Mouse (Mus musculus) intestine, postnatal 0 days (tissue): ENCODE results near the gene Krtcap2. TPM values are rescaled to one million over a fixed set of nuclear protein-coding genes. Genes with fewer than 3 reads are reported as not detected.

Source experiments
- ATAC-seq: fragments of 200-750 bp; cut with Nextera tagmentation; 2 replicates; pipeline ENCODE4 v1.8.0; 2017; ENCODE audit warnings: mild to moderate bottlenecking, moderate TSS enrichment, moderate library complexity
- H3K27ac ChIP-seq: fragments of 300-500 bp; sonication (generic); 2 replicates; pipeline ENCODE4 v1.5.1; 2014; ENCODE audit warnings: mild to moderate bottlenecking, low read depth, low read length, moderate library complexity
- H3K27me3 ChIP-seq: fragments of 300-500 bp; sonication (generic); replicated peaks from 2 replicates; pipeline ENCODE4 v1.6.1; 2014; ENCODE audit warnings: low read length, mixed read lengths; ENCODE audit not compliant: control insufficient read depth, insufficient read depth
- H3K36me3 ChIP-seq: fragments of 300-500 bp; sonication (generic); 2 replicates; pipeline ENCODE4 v1.6.1; 2014; ENCODE audit warnings: mild to moderate bottlenecking, moderate library complexity; ENCODE audit not compliant: control insufficient read depth, insufficient read depth
- H3K4me1 ChIP-seq: fragments of 300-500 bp; sonication (generic); replicated peaks from 2 replicates; pipeline ENCODE4 v1.6.1; 2014; ENCODE audit warnings: antibody characterized with exemption, low read length, mixed read lengths; ENCODE audit not compliant: control insufficient read depth, insufficient read depth
- H3K4me2 ChIP-seq: fragments of 300-500 bp; sonication (generic); replicated peaks from 2 replicates; pipeline ENCODE4 v1.6.1; 2014; ENCODE audit warnings: low read depth, mild to moderate bottlenecking, moderate library complexity
- H3K4me3 ChIP-seq: fragments of 300-500 bp; sonication (generic); 2 replicates; pipeline ENCODE4 v1.5.1; 2014; ENCODE audit warnings: low read depth, low read length
- H3K9ac ChIP-seq: fragments of 300-500 bp; sonication (generic); 2 replicates; pipeline ENCODE4 v1.6.1; 2014; ENCODE audit warnings: mild to moderate bottlenecking, low read depth, low read length
- H3K9me3 ChIP-seq: fragments of 300-500 bp; sonication (generic); 2 replicates; pipeline ENCODE4 v1.6.1; 2016; ENCODE audit warnings: mixed run types; ENCODE audit not compliant: control insufficient read depth
- CTCF ChIP-seq: sonication (generic); IDR thresholded peaks from 2 replicates; pipeline ENCODE4 v1.5.1; 2016; ENCODE audit warnings: low read depth, mild to moderate bottlenecking, control low read depth, antibody characterized with exemption, moderate library complexity
- WGBS: fragments of 180-500 bp; shearing (Covaris S2); extraction: QIAGEN DNeasy Blood & Tissue Kit; methylation state at CpG from one replicate; pipeline ENCODE4 v1.1.7; 2014; 5-methylcytosine and 5-hydroxymethylcytosine counted together
- polyA plus RNA-seq: library from polyadenylated mRNA; unstranded; fragments of >200 nt; fragmentation: Nextera tagmentation; extraction: Ambion mirVana; gene quantifications from 2 replicates; pipeline ENCODE4 v1.2.1, GENCODE M21; 2015

Gene Krtcap2
- polyA plus RNA-seq, 1 experiment from 2014 or later: 281 TPM

GRCm38 (mm10) chr3:89242331-89242895 is 3.4 kb upstream of the Krtcap2 start:
- Histone ChIP-seq H3K4me3 (no peak overlapping the region), H3K4me2 (no peak overlapping the region), H3K36me3 (no peaks in the 10 kb centered on the region; the same call in 1 of the 2 replicates), H3K9me3 (no peaks in the 10 kb centered on the region), H3K4me1 (peaks cover 7% of the 10 kb centered on the region; the same call in 1 of the 2 replicates), H3K27ac (no peak overlapping the region), H3K27me3 (0 out of 2 replicates have a peak, but pooled peaks cover 4% of the 10 kb centered on the region), H3K9ac (no peak overlapping the region)
- peak; percentile 89 for TF ChIP-seq CTCF
- 63% methylated on average over 9 of the region's 9 CpGs for WGBS
- peak; percentile 12; the same call in 1 of the 2 replicates for ATAC-seq

- H3K27ac ChIP-seq: no peak overlapping the region
- no peak overlapping the region for H3K4me3 ChIP-seq
- 27% methylated on average over 14 of the region's 14 CpGs for WGBS
- ATAC-seq: no peak
- no peak overlapping the region; the same call in 1 of the 2 replicates for H3K4me2 ChIP-seq
- peaks cover 7% of the 10 kb centered on the region; the same call in 1 of the 2 replicates for H3K4me1 ChIP-seq
- H3K9ac ChIP-seq: no peak overlapping the region
- TF ChIP-seq CTCF: peak; percentile 72
- 0 out of 2 replicates have a peak, but pooled peaks cover 4% of the 10 kb centered on the region for H3K27me3 ChIP-seq
- H3K36me3 ChIP-seq: no peaks in the 10 kb centered on the region; the same call in 1 of the 2 replicates
- no peaks in the 10 kb centered on the region for H3K9me3 ChIP-seq
These were observed 2.2 kb upstream of the Krtcap2 start for GRCm38 (mm10) chr3:89243609-89244008.

GRCm38 (mm10) chr3:89244158-89244981 is 1.4 kb upstream of the Krtcap2 start:
- peak; percentile 48 for TF ChIP-seq CTCF
- Histone ChIP-seq H3K4me1 (peaks cover 7% of the 10 kb centered on the region; the same call in 1 of the 2 replicates), H3K9me3 (no peaks in the 10 kb centered on the region), H3K36me3 (peaks cover 3% of the 10 kb centered on the region; the same call in 1 of the 2 replicates), H3K4me3 (peak overlapping the region; percentile 65), H3K27ac (no peak overlapping the region), H3K4me2 (peak overlapping the region; percentile 88), H3K9ac (no peak overlapping the region), H3K27me3 (0 out of 2 replicates have a peak, but pooled peaks cover 4% of the 10 kb centered on the region)
- WGBS: 27% methylated on average over 25 of the region's 25 CpGs
- ATAC-seq: no peak

GRCm38 (mm10) chr3:89244982-89245687 is 631 bp upstream of the Krtcap2 start:
- no peaks in the 10 kb centered on the region for H3K9me3 ChIP-seq
- no peak overlapping the region for H3K27ac ChIP-seq
- peaks cover 7% of the 10 kb centered on the region; the same call in 1 of the 2 replicates for H3K4me1 ChIP-seq
- no peak for TF ChIP-seq CTCF
- H3K27me3 ChIP-seq: 0 out of 2 replicates have a peak, but pooled peaks cover 4% of the 10 kb centered on the region
- peak overlapping the region; percentile 65 for H3K4me3 ChIP-seq
- no peak overlapping the region for H3K9ac ChIP-seq
- peaks cover 6% of the 10 kb centered on the region; the same call in 1 of the 2 replicates for H3K36me3 ChIP-seq
- H3K4me2 ChIP-seq: peak overlapping the region; percentile 88
- WGBS: 2% methylated on average over 20 of the region's 26 CpGs
- ATAC-seq: no peak

GRCm38 (mm10) chr3:89246261-89247100 is 715 bp downstream of the Krtcap2 start, which contains the start of gene Trim46:
Gene Trim46 (minus strand): TSS chr3:89246309.
- ATAC-seq: peak; percentile 41
- 0 out of 2 replicates have a peak, but pooled peaks cover 4% of the 10 kb centered on the region for H3K27me3 ChIP-seq
- TF ChIP-seq CTCF: peak; percentile 99
- H3K4me1 ChIP-seq: peaks cover 7% of the 10 kb centered on the region; the same call in 1 of the 2 replicates
- peak within 1 kb of the TSS; percentile 61 for H3K27ac ChIP-seq
- WGBS: under 1% methylated on average over 40 of the region's 42 CpGs
- no peaks in the 10 kb centered on the region for H3K9me3 ChIP-seq
- H3K9ac ChIP-seq: peak within 1 kb of the TSS; percentile 58
- H3K36me3 ChIP-seq: peaks cover 6% of the 10 kb centered on the region; the same call in 1 of the 2 replicates
- H3K4me3 ChIP-seq: peak within 1 kb of the TSS; percentile 65
- peak within 1 kb of the TSS; percentile 88 for H3K4me2 ChIP-seq
